8 mouse cellular contexts compared by ENCODE assay signal in genomic region chr4:46452855-46453719, GRCm38 (mm10). TPM values are rescaled to one million over a fixed set of nuclear protein-coding genes. Genes with fewer than 3 reads are reported as not detected.
A peak's percentile ranks its signal among the peaks of the same experiment; 100 is the strongest.
DNase-seq lines count a peak whose midpoint lies in the region; ATAC-seq and TF ChIP-seq lines count a peak whose summit lies in the region.

No protein-coding gene starts in this region.

- intact Hi-C loops in gastrocnemius, adult 2 months (cut with DNase I) = loop anchor here (2.0 kb wide), 1 partner anchor 34 kb away; no protein-coding TSS in a partner anchor
- intact Hi-C loops in gastrocnemius, postnatal 14 days (cut with DNase I; ENCODE audit: low total_unique reads) = loop anchor here (5.0 kb wide), 1 partner anchor 66 kb away; the partner anchor contains the start of gene Trmo
- intact Hi-C loops in gastrocnemius, postnatal 36 days (cut with DNase I) = loop anchor here (2.0 kb wide), 1 partner anchor 32 kb away; no protein-coding TSS in a partner anchor

- no peaks in the 10 kb centered on the region; the same call in 1 of the 2 replicates for H3K36me3 ChIP-seq in forebrain, embryonic 11.5 days (ENCODE audit: control insufficient read depth, insufficient read depth, low read length)
- H3K36me3 ChIP-seq in liver, embryonic 14.5 days (replicated peaks; ENCODE audit: control insufficient read depth, insufficient read depth, low read depth) = peaks cover 45% of the 10 kb centered on the region

- peak overlapping the region; percentile 84 for H3K4me2 ChIP-seq in forebrain, embryonic 11.5 days (ENCODE audit: low read depth, low read length, severe bottlenecking)
- peak overlapping the region; percentile 99 for H3K4me2 ChIP-seq in liver, embryonic 14.5 days (ENCODE audit: low read depth)

- H3K27ac ChIP-seq in gastrocnemius, adult 2 months = peak overlapping the region; percentile 98
- H3K27ac ChIP-seq in forebrain, embryonic 11.5 days (ENCODE audit: low read depth, low read length) = peak overlapping the region; percentile 98; the same call in 1 of the 2 replicates
- H3K27ac ChIP-seq in liver, embryonic 14.5 days = peak overlapping the region; percentile 90

- no peak for ATAC-seq in forebrain, embryonic 11.5 days (replicated peaks; ENCODE audit: low FRiP score)
- no peak for ATAC-seq in liver, embryonic 14.5 days (ENCODE audit: insufficient read depth)
- ATAC-seq in frontal cortex, adult (ENCODE audit: low TSS enrichment) = no peak
- no peak for ATAC-seq in granulocyte monocyte progenitor cell, adult 5-6 weeks (replicated peaks; ENCODE audit: poor library complexity, severe bottlenecking)

- DNase-seq in gastrocnemius, adult 2 months = no peak
- DNase-seq in gastrocnemius, postnatal 14 days = no peak
- DNase-seq in 416B (ENCODE audit: low read depth) = peak; percentile 47
- DNase-seq in forebrain, embryonic 11.5 days (ENCODE audit: low spot score) = peak; percentile 60
- DNase-seq in liver, embryonic 14.5 days (ENCODE audit: low read depth in 3 of 3, low spot score in 3 of 3) = no peak
- DNase-seq in gastrocnemius, postnatal 36 days = no peak

- peak overlapping the region; percentile 96 for H3K4me3 ChIP-seq in gastrocnemius, adult 2 months
- peak overlapping the region; percentile 96 for H3K4me3 ChIP-seq in forebrain, embryonic 11.5 days (ENCODE audit: low read depth, low read length)
- H3K4me3 ChIP-seq in liver, embryonic 14.5 days (ENCODE audit: insufficient read depth in 1 of 2, low read depth in 2 of 2, low read length in 2 of 2) = peak overlapping the region; percentile 95 to 99

- TF ChIP-seq CTCF in gastrocnemius, adult 2 months (IDR thresholded peaks at IDR 0.05) = no peak
- TF ChIP-seq CTCF in liver, embryonic 14.5 days (IDR thresholded peaks at IDR 0.05; ENCODE audit: low read depth) = no peak

- 40% methylated on average over 13 of the region's 13 CpGs for WGBS in forebrain, embryonic 11.5 days
- WGBS in liver, embryonic 14.5 days (ENCODE audit: insufficient replicate concordance) = 10% methylated on average over 13 of the region's 13 CpGs

- H3K9ac ChIP-seq in forebrain, embryonic 11.5 days (ENCODE audit: low read length) = peak overlapping the region; percentile 100
- H3K9ac ChIP-seq in liver, embryonic 14.5 days (replicated peaks) = peak overlapping the region; percentile 100

- no peaks in the 10 kb centered on the region for H3K27me3 ChIP-seq in forebrain, embryonic 11.5 days (ENCODE audit: control insufficient read depth, insufficient read depth, low read length)
- no peaks in the 10 kb centered on the region for H3K27me3 ChIP-seq in liver, embryonic 14.5 days (ENCODE audit: control insufficient read depth, insufficient read depth, low read length)

- H3K9me3 ChIP-seq in forebrain, embryonic 11.5 days (ENCODE audit: control insufficient read depth, low read length) = no peaks in the 10 kb centered on the region
- H3K9me3 ChIP-seq in liver, embryonic 14.5 days (ENCODE audit: control insufficient read depth, low read length) = no peaks in the 10 kb centered on the region

- no peak for TF ChIP-seq EP300 in liver, embryonic 14.5 days (IDR thresholded peaks at IDR 0.05; ENCODE audit: low read depth)

- H3K4me1 ChIP-seq in forebrain, embryonic 11.5 days (replicated peaks; ENCODE audit: control insufficient read depth, insufficient read depth, low read length) = peaks cover 14% of the 10 kb centered on the region
- peaks cover 67 to 70% of the 10 kb centered on the region in 2 experiments for H3K4me1 ChIP-seq in liver, embryonic 14.5 days (replicated peaks; ENCODE audit: control insufficient read depth in 2 of 2, insufficient read depth in 2 of 2, low read length in 1 of 2)

RNA-seq across cellular contexts. Expression of gene Anp32b, which starts 2.4 kb away (rescaled TPM):
- 10 to 100 TPM; 62.7 to 65.8 TPM for total RNA-seq in gastrocnemius, adult 2 months (2021)
- 10 to 100 TPM; 69.9 to 78.8 TPM for total RNA-seq in gastrocnemius, postnatal 14 days (2021)
- 320 and 324 TPM in 2 replicates for polyA plus RNA-seq in forebrain, embryonic 11.5 days (2014; fragmentation: Nextera tagmentation; extraction: Ambion mirVana)
- 60.1 and 171 TPM in 2 replicates for polyA plus RNA-seq in liver, embryonic 14.5 days (2012; rRNA removed)
- 351 and 427 TPM in 2 replicates for polyA plus RNA-seq in liver, embryonic 14.5 days (2014; fragmentation: Nextera tagmentation; extraction: Ambion mirVana)
- total RNA-seq in gastrocnemius, postnatal 36 days (2021) = 10 to 100 TPM; 54.4 to 64.0 TPM
- 672 and 724 TPM in 2 replicates for total RNA-seq in granulocyte monocyte progenitor cell, adult 5-6 weeks (2014; fragmentation: Nextera tagmentation)
- 142 and 159 TPM in 2 replicates for total RNA-seq in granulocyte monocyte progenitor cell, adult 5-6 weeks (2017)

RNA-seq across cellular contexts. Expression of gene Nans, which starts 36.0 kb away (rescaled TPM):
- 10 to 100 TPM; 15.1 to 20.6 TPM for total RNA-seq in gastrocnemius, adult 2 months (2021)
- 10 to 100 TPM; 23.6 to 29.1 TPM for total RNA-seq in gastrocnemius, postnatal 14 days (2021)
- polyA plus RNA-seq in forebrain, embryonic 11.5 days (2014; fragmentation: Nextera tagmentation; extraction: Ambion mirVana) = 63.8 and 70.8 TPM in 2 replicates
- polyA plus RNA-seq in liver, embryonic 14.5 days (2012; rRNA removed) = 32.9 and 36.0 TPM in 2 replicates
- 49.4 and 51.8 TPM in 2 replicates for polyA plus RNA-seq in liver, embryonic 14.5 days (2014; fragmentation: Nextera tagmentation; extraction: Ambion mirVana)
- total RNA-seq in gastrocnemius, postnatal 36 days (2021) = 10 to 100 TPM; 15.6 to 18.0 TPM
- total RNA-seq in granulocyte monocyte progenitor cell, adult 5-6 weeks (2014; fragmentation: Nextera tagmentation) = 77.2 and 94.3 TPM in 2 replicates
- total RNA-seq in granulocyte monocyte progenitor cell, adult 5-6 weeks (2017) = 86.2 and 97.0 TPM in 2 replicates

RNA-seq across cellular contexts. Expression of gene Hemgn, which starts 39.8 kb away (rescaled TPM):
- not detected for total RNA-seq in gastrocnemius, adult 2 months (2021)
- total RNA-seq in gastrocnemius, postnatal 14 days (2021) = not detected
- 19.7 and 21.0 TPM in 2 replicates for polyA plus RNA-seq in forebrain, embryonic 11.5 days (2014; fragmentation: Nextera tagmentation; extraction: Ambion mirVana)
- 191 and 274 TPM in 2 replicates for polyA plus RNA-seq in liver, embryonic 14.5 days (2012; rRNA removed)
- 293 and 315 TPM in 2 replicates for polyA plus RNA-seq in liver, embryonic 14.5 days (2014; fragmentation: Nextera tagmentation; extraction: Ambion mirVana)
- not detected for total RNA-seq in gastrocnemius, postnatal 36 days (2021)
- total RNA-seq in granulocyte monocyte progenitor cell, adult 5-6 weeks (2014; fragmentation: Nextera tagmentation) = 0.45 and 1.2 TPM in 2 replicates
- 2.2 and 3.0 TPM in 2 replicates for total RNA-seq in granulocyte monocyte progenitor cell, adult 5-6 weeks (2017)

Comparison
In these comparisons a context has a peak if more than half of its experiments do, and no peak if none do; other contexts are left out.
1. DNase-seq: peak in 416B (single experiment) and forebrain, embryonic 11.5 days (single experiment); none in gastrocnemius, adult 2 months (single experiment), gastrocnemius, postnatal 14 days (single experiment), liver, embryonic 14.5 days (0 of 3) and gastrocnemius, postnatal 36 days (0 of 2).
2. Peak in every context shown above with its lines, with median percentiles within 50 percentile points of each other: H3K27ac ChIP-seq and H3K4me3 ChIP-seq.